Mouse (Mus musculus): Measurements from ENCODE around the gene Wwc1.
A peak's percentile ranks its signal among the peaks of the same experiment; 100 is the strongest.
"Not testable (repeated sequence)": the region's sequence is repeated elsewhere in the genome, so short reads cannot be mapped to it uniquely, and the experiment has no call there.

The Wwc1 gene

DNA sequence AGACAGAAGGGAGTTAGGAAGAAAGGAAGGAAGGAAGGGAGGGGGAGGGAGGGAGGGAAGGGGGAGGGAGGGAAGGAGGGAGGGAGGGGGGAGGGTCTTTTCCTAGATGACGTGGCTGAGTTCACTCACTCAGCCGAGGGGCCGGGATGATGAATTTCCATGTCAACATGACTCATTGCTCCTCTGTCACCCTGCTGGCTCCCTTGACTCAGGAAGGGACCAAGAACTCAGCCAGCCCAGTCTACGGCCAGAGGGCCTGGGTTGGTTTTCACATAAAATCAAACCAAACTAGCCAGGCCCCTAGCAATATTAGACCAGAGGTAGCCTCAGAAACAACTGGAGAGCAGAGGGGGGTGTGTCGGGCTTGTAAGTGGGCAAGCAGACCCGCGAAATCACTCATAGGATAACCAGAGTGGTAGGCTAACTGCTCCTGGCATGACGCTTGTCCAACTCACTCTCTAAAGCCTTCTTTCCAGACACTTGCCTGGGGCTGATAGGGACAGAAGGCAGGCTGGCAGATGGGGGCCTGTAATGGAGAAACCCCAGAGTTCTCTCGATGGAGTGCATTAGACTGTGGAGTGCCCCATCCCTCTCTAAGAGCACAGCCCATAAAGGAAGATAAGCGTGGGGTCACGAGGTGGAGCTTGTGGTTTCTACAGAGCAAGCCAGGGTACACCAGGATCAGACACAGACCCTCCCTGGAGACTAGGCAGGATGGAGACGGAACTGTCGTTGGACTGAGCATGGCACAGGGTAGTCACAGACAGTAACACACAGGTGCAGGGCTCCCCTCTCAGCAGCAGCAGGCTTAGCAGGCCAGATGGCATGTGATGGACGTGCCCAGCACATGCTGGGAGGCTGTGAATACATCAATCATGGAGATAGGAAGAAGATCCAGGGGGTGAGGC lies 102.4 kb downstream of the Wwc1 start:
- no peak for DNase-seq

DNA sequence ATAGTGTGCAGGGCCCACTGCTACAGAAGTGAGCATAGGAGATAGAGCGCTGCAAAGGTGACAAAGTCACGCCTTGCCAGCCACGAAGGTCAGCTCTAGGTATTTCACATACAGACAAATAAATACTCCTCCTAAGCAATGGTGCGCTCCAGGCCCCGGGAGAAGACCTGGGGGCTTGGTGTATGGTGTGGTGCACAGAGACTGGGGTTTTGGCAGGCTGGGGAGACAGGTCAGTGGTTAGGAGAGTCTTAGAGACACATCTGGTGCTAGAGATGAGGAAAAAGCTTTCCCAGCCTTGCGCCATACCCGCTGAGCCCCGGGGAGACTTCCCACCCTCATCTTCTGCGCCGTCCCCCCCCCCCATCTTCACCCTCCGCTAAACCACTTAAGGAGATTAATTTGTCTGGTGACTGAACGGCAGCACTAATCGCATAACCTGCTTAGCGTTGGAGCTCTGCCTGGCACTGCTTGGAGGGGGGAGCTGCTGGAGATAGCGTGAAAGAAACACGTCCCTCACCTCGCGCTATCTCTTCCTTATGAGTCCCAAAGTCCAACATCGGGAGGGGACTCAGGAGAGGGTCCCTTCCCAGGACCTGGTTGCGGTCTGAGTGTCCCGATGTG lies 106.6 kb downstream of the Wwc1 start:
- no peak for DNase-seq

- DNase-seq: no peak
These were observed 109.4 kb downstream of the Wwc1 start for GRCm38 (mm10) chr11:35870961-35871360.

- no peak for DNase-seq
These were observed 114.2 kb downstream of the Wwc1 start for GRCm38 (mm10) chr11:35866140-35866539.

DNA sequence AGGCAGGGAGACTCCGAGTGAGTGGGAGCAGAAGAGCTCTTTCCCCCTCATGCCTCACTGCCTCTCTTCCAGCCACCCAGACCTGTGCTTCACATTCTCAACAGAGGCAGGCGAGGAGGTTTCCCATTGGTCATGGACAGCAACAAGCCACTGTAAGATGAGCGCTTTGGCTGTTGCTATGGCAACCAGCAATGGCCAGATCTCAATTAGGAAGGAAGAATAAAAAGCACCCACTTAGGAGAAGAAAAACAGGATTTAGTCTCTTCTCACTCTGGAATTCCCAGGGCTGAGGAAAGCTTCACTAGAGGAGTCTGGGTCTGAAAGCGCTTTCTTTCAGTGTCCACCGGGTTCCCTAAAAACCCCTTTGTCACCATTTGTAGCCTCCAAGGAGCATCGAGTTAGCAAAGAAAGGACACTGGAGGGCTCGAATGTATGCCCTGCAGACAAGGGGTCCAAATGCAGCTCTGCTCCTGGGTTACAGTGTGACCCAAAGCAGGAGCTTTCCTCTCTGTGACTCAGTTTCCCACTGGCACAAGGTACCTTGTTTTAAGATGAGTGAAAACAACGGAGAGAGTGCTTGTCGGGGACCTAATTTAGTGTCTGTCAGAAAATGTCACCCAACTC lies 115.2 kb downstream of the Wwc1 start:
- no peak for DNase-seq

DNA sequence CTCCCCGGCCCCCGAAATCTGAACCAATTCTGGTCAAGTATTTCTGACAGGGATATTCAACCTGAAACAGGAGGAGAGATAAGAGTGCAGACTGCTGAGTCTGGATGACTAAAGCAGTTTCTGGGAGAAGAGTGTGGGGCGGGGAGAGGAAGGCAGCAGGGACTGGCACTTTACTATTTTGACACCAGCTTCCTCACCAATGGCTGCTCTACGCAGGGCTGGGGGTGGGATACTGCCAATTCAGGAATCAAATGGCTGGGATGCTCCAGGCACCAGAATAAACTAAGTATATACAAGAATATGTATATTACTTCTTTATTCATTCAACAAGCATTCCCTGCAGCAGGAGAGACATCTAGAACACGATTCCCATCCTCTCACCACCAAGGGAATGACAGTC lies 116.7 kb downstream of the Wwc1 start:
- DNase-seq: no peak

DNA sequence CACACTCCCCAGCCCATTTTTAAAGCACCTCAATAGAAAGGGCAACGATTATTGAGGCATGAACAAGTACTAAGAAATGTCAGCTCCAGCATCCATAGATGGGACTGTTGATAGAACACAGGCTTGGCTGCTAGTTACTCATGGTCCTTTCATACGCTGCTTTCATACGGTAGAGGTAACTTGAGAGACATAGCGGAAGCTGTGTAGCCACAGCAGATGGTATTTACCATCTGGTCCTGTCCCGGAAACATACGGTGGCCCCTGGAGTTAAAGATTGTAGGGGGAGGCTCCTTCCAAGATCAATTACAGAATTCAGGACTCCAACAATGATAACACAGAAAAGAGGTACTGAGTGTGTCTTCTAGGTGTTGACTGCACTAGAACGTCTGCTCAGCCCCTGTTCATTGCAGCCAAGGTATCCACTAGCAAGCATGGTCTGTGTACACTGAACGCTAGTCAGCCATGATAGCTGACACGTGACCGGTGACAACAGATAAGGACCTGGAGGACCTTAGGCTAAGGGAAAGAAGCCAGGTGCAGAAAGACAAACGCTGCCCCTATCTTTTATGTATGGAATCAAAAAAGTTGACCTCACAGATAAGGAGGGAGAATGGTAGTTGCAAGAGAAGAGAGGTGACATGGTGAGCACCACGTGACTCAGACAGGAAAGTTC lies 122.8 kb downstream of the Wwc1 start:
- no peak for DNase-seq

GRCm38 (mm10) chr11:35856359-35857040 lies 123.8 kb downstream of the Wwc1 start:
- no peak for DNase-seq

GRCm38 (mm10) chr11:35855567-35855966 lies 124.8 kb downstream of the Wwc1 start:
- no peak for DNase-seq

DNA sequence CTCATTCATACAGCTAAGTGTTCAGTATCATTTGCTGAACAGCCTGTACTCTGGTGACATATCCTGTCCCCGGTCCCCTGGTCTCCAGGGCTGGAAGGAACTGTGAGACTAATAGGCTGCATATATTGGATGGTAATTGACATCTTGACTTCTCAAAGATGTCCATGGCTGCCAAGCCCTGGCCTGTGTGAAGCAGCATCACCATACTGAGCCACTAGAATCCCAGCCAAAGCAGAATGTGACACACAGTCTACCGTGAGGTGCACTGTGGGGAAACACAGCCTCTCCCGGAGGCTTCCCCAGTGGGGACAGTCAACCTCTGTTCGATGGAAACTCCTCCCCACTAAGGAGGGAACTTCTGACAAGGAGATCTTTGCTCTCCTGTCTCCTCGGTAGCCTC lies 125.4 kb downstream of the Wwc1 start:
- DNase-seq: no peak

DNA sequence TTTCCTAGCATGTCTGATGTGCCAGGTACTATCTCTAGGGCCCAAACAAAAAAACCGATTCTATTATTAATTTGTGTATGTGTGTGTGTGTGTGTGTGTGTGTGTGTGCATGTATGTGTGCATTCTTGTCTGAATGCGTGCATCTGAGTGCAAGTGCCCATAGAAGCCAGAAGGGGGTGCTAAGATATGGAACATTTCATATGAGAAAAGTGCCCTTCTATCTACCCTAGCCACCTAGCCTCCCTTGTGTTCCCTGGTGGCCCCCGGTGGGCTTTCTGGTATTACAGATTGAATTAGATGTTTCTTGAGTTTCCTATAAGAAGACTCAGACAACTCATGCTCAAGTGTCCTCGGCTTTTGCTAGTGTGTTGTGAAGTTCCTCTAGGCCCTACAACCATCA lies 126.7 kb downstream of the Wwc1 start:
- DNase-seq: no peak

- DNase-seq: peak; percentile 54
These were observed 127.6 kb downstream of the Wwc1 start for GRCm38 (mm10) chr11:35852731-35853130.

GRCm38 (mm10) chr11:35844299-35844698 lies 136.0 kb downstream of the Wwc1 start:
- no peak for DNase-seq

GRCm38 (mm10) chr11:35842560-35842959 lies 137.8 kb downstream of the Wwc1 start:
- DNase-seq: not testable (repeated sequence)

GRCm38 (mm10) chr11:35841738-35842325 lies 138.5 kb downstream of the Wwc1 start:
- no peak for DNase-seq

DNA sequence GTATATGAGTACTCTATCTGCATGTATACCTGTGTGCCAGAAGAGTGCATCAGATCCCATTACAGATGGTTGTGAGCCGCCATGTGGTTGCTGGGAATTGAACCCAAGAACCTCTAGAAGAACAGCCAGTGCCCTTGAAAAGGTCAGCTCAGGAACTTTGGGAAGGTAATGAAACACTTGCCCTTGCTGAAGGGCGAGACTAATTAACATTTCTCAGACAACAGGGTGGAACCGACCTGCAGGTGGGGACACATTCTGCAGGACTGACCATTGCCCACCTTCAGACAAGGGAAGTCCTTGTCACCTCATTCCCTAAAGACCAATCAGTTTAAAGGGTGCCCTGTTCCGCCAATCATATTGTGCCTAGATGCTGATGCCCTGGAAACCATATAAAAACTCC lies 139.5 kb downstream of the Wwc1 start:
- DNase-seq: not testable (repeated sequence)

GRCm38 (mm10) chr11:35840282-35840681 lies 140.0 kb downstream of the Wwc1 start:
- DNase-seq: no peak

GRCm38 (mm10) chr11:35838345-35839338 lies 141.7 kb downstream of the Wwc1 start:
- DNase-seq: peak; percentile 81

DNA sequence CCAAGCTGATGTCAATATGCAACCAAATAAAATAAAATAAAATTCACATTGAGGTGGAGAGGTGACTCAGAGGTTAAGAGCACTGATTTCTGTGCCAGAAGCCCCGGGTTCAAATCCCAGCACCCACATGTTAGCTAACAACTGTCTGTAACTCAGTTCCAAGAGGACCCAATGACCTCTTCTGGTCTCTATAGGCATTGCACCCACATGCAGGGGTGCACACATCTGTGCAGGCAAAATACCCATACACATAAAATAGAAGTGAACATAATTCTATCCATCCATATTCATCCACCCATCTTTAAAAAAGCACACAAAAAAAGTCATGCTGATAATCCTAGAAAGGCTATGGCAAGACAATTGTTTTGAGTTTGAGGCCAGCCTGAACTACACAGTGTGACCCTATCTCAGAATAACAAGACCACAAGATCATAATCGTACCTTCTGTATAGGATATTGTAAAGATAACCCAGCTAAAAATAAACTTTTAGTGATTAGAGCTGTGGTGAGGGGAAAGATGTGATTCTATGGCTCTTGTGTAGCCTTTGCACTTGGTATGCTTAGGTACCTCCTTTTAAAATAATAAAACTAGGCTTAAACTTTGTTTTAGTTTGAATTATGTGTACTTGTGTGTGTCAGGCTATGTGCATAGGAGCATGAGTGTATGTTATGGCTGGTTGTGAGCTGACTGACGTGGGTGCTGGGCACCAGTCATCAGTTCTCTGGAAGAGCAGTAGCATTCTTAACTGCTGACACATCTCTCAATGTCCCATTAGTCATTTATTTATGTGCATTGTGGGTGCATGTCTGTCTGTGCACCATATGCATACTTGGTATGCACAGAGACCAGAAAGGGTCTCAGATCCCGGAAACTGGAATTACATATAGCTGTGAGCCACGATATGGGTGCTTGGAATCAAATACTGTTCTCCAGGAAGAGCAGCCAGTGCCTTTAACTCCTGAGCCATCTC lies 142.9 kb downstream of the Wwc1 start:
- DNase-seq: no peak

All from kidney, adult 9 months (tissue).